Mouse (Mus musculus) T-helper 1 cell (primary cell): ENCODE measurements around the gene Fgfr2.

Experiments
- in situ Hi-C: fragments of 300-600 bp; cut with MboI, MseI; formaldehyde crosslinking; loops from one replicate; pipeline ENCODE4 v1.15.1; 2025; ENCODE audit warnings: high pct_unique_total_duplicates

Gene Fgfr2

GRCm38 (mm10) chr7:131687324-131687723 lies 1435.8 kb downstream of the Fgfr2 start:
- in situ Hi-C loops, result no loop called here

- in situ Hi-C loops, result no loop called here
Observed at GRCm38 (mm10) chr7:131677126-131677525, 1446.0 kb downstream of the Fgfr2 start.

- in situ Hi-C loops, result no loop called here
Observed at GRCm38 (mm10) chr7:131670586-131670985, 1452.6 kb downstream of the Fgfr2 start.

- in situ Hi-C loops, result no loop called here
Observed at GRCm38 (mm10) chr7:131669326-131669725, 1453.8 kb downstream of the Fgfr2 start.

- in situ Hi-C loops, result no loop called here
Observed at GRCm38 (mm10) chr7:131660726-131661125, 1462.4 kb downstream of the Fgfr2 start.

GRCm38 (mm10) chr7:131656017-131656416 lies 1467.1 kb downstream of the Fgfr2 start:
- in situ Hi-C loops, result no loop called here

GRCm38 (mm10) chr7:131653416-131653815 lies 1469.7 kb downstream of the Fgfr2 start:
- in situ Hi-C loops, result no loop called here

- in situ Hi-C loops, result no loop called here
Observed at GRCm38 (mm10) chr7:131651921-131652694, 1471.0 kb downstream of the Fgfr2 start.

- in situ Hi-C loops, result no loop called here
Observed at GRCm38 (mm10) chr7:131650277-131650676, 1472.9 kb downstream of the Fgfr2 start.

- in situ Hi-C loops, result no loop called here
Observed at GRCm38 (mm10) chr7:131648276-131648675, 1474.9 kb downstream of the Fgfr2 start.

GRCm38 (mm10) chr7:131647583-131647982 lies 1475.6 kb downstream of the Fgfr2 start:
- in situ Hi-C loops, result no loop called here

GRCm38 (mm10) chr7:131644586-131644985 lies 1478.6 kb downstream of the Fgfr2 start:
- in situ Hi-C loops, result no loop called here

- in situ Hi-C loops, result no loop called here
Observed at GRCm38 (mm10) chr7:131644051-131644450, 1479.1 kb downstream of the Fgfr2 start.

GRCm38 (mm10) chr7:131643341-131643840 lies 1479.8 kb downstream of the Fgfr2 start:
- in situ Hi-C loops, result no loop called here

GRCm38 (mm10) chr7:131629562-131629961 lies 1493.6 kb downstream of the Fgfr2 start:
- in situ Hi-C loops, result no loop called here

- in situ Hi-C loops, result no loop called here
Observed at GRCm38 (mm10) chr7:131628846-131629391, 1494.2 kb downstream of the Fgfr2 start.

GRCm38 (mm10) chr7:131628356-131628755 lies 1494.8 kb downstream of the Fgfr2 start:
- in situ Hi-C loops, result no loop called here

- in situ Hi-C loops, result no loop called here
Observed at GRCm38 (mm10) chr7:131609677-131610076, 1513.5 kb downstream of the Fgfr2 start.

- in situ Hi-C loops, result no loop called here
Observed at GRCm38 (mm10) chr7:131608049-131608448, 1515.1 kb downstream of the Fgfr2 start.

GRCm38 (mm10) chr7:131605481-131605880 lies 1517.7 kb downstream of the Fgfr2 start:
- in situ Hi-C loops, result no loop called here

GRCm38 (mm10) chr7:131604946-131605345 lies 1518.2 kb downstream of the Fgfr2 start:
- in situ Hi-C loops, result no loop called here

GRCm38 (mm10) chr7:131603186-131603585 lies 1520.0 kb downstream of the Fgfr2 start:
- in situ Hi-C loops, result no loop called here

- in situ Hi-C loops, result no loop called here
Observed at GRCm38 (mm10) chr7:131602106-131602505, 1521.0 kb downstream of the Fgfr2 start.
